In genomic region chr2:131846132-131846710, GRCm38 (mm10) we compare ENCODE assay signal across 13 mouse cellular contexts. TPM values are rescaled to one million over a fixed set of nuclear protein-coding genes. Genes with fewer than 3 reads are reported as not detected.
A peak's percentile ranks its signal among the peaks of the same experiment; 100 is the strongest.
DNase-seq lines count a peak whose midpoint lies in the region; ATAC-seq and TF ChIP-seq lines count a peak whose summit lies in the region.
"Had no signal": no experiment of that assay in that cellular context is flagged by ENCODE, and none has a peak within 500 bp of the region (broad histone marks: within the 10 kb centered on the region; RNA-seq: fewer than 3 reads in every experiment).

No protein-coding gene starts in this region.

- peaks cover 71% of the 10 kb centered on the region for H3K4me1 ChIP-seq in E14TG2a.4 (replicated peaks; ENCODE audit: low read depth, low read length)
- H3K4me1 ChIP-seq in heart, embryonic 13.5 days: peaks cover 28% of the 10 kb centered on the region

- TF ChIP-seq CTCF in E14TG2a.4 (conservative IDR thresholded peaks at IDR 0.05; ENCODE audit: low read length): no peak

- H3K27ac ChIP-seq in heart, embryonic 13.5 days (replicated peaks): peak overlapping the region; percentile 49

- H3K36me3 ChIP-seq in E14TG2a.4 (ENCODE audit: insufficient read depth, low read length): no peaks in the 10 kb centered on the region
- no peaks in the 10 kb centered on the region for H3K36me3 ChIP-seq in heart, embryonic 13.5 days

- peak; percentile 39 for DNase-seq in adrenal gland, postnatal 14 days
- no peak for DNase-seq in adrenal gland, adult 18-20 months (ENCODE audit: low spot score in 2 of 2)
- peak; percentile 17 for DNase-seq in lung, postnatal 10 days
- DNase-seq in left cerebral cortex, adult 11 months (ENCODE audit: low spot score): no peak
- no peak for DNase-seq in embryo, embryonic 11 days
- DNase-seq in left cerebral cortex, postnatal 10 days (ENCODE audit: extremely low spot score in 1 of 2, low spot score in 2 of 2): no peak
- DNase-seq: gastrocnemius, postnatal 14 days; kidney, adult 8-10 months; left cerebral cortex, postnatal 4 days had no signal

- ATAC-seq in heart, embryonic 13.5 days (ENCODE audit: extremely low read depth, insufficient number of reproducible peaks, low FRiP score, low TSS enrichment): no peak
- ATAC-seq: Patski had no signal

- H3K9me3 ChIP-seq in E14TG2a.4 (ENCODE audit: low read length): no peaks in the 10 kb centered on the region
- H3K9me3 ChIP-seq in heart, embryonic 13.5 days: no peaks in the 10 kb centered on the region

- no peaks in the 10 kb centered on the region for H3K27me3 ChIP-seq in E14TG2a.4 (ENCODE audit: insufficient read depth, low read length)
- H3K27me3 ChIP-seq in heart, embryonic 13.5 days (replicated peaks): no peaks in the 10 kb centered on the region
- H3K27me3 ChIP-seq: Patski had no signal

- intact Hi-C loops in left cerebral cortex, postnatal 10 days (cut with DNase I): loop anchor here (5.0 kb wide), 2 partner anchors 36 to 66 kb away; no protein-coding TSS in a partner anchor

- WGBS in heart, embryonic 13.5 days: 53% methylated on average over 11 of the region's 11 CpGs

- no peak overlapping the region for H3K9ac ChIP-seq in heart, embryonic 13.5 days

- peak overlapping the region; percentile 57 for H3K4me3 ChIP-seq in E14TG2a.4 (replicated peaks; ENCODE audit: low read length)
- H3K4me3 ChIP-seq in heart, embryonic 13.5 days: no peak overlapping the region

- peak overlapping the region; percentile 27 for H3K4me2 ChIP-seq in heart, embryonic 13.5 days

RNA-seq across cellular contexts. Expression of gene Erv3, which starts 13.3 kb away (rescaled TPM):
- total RNA-seq in adrenal gland, postnatal 14 days (2021): not detected in 2 replicates
- total RNA-seq in adrenal gland, adult 18-20 months (2021): not detected
- polyA plus RNA-seq in heart, embryonic 13.5 days (2015; fragmentation: Nextera tagmentation; extraction: Ambion mirVana): not detected in 2 replicates
- under 1 TPM; 0.09 to 0.14 TPM for total RNA-seq in left cerebral cortex, postnatal 10 days (2021)
- total RNA-seq: gastrocnemius, postnatal 14 days; left cerebral cortex, postnatal 4 days; megakaryocyte progenitor cell, adult 5-6 weeks had no signal
- polyA plus RNA-seq: Patski had no signal

Comparison
In these comparisons a context has a peak if more than half of its experiments do, and no peak if none do; other contexts are left out.
1. DNase-seq: peak in adrenal gland, postnatal 14 days (single experiment) and lung, postnatal 10 days (single experiment); none in adrenal gland, adult 18-20 months (0 of 2), left cerebral cortex, adult 11 months (single experiment), embryo, embryonic 11 days (single experiment) and left cerebral cortex, postnatal 10 days (0 of 2).